Mouse (Mus musculus): ENCODE data around the gene Fam171a2. TPM values are rescaled to one million over a fixed set of nuclear protein-coding genes. Genes with fewer than 3 reads are reported as not detected.

The Fam171a2 gene
- polyA plus RNA-seq, 1 experiment from 2014 or later = 13.1 TPM

- ATAC-seq (no peak), DNase-seq (ENCODE audit: low read depth, low spot score) (no peak)
- H3K27me3 ChIP-seq = no peaks in the 10 kb centered on the region
- TF ChIP-seq CTCF (IDR thresholded peaks at IDR 0.05) = no peak
- ChIA-PET POLR2A (interaction anchor here (0.8 to 1.0 kb wide), 2 partner anchors 140 to 149 kb away, joined by 3 to 8 read pairs; no protein-coding TSS in a partner anchor), CTCF (interaction anchor here (1.4 kb wide), 1 partner anchor 127 kb away, joined by 3 read pairs; no protein-coding TSS in a partner anchor)
- in situ Hi-C loops (cut with MboI; ENCODE audit: low pct_unique_long_range_greater_than_20kb) = no loop called here
Measured at GRCm38 (mm10) chr11:102435754-102436470, 11.6 kb downstream of the Fam171a2 start.

- H3K27me3 ChIP-seq = no peaks in the 10 kb centered on the region
- in situ Hi-C loops (cut with MboI; ENCODE audit: low pct_unique_long_range_greater_than_20kb) = no loop called here
- DNase-seq (ENCODE audit: low read depth, low spot score) = no peak
- CTCF ChIA-PET = interaction anchor here (1.3 to 1.8 kb wide), 5 partner anchors 9 to 158 kb away, joined by 3 to 11 read pairs (median 5); partner anchors contain the start of gene Fam171a2
- POLR2A ChIA-PET = interaction anchor here (0.8 to 1.0 kb wide), 2 partner anchors 140 to 148 kb away, joined by 3 to 8 read pairs; no protein-coding TSS in a partner anchor
- ATAC-seq = no peak
- TF ChIP-seq CTCF (IDR thresholded peaks at IDR 0.05) = no peak
Measured at GRCm38 (mm10) chr11:102434816-102435705, 12.4 kb downstream of the Fam171a2 start.

- in situ Hi-C loops (cut with MboI; ENCODE audit: low pct_unique_long_range_greater_than_20kb) = no loop called here
- no peak for TF ChIP-seq CTCF (IDR thresholded peaks at IDR 0.05)
- no peaks in the 10 kb centered on the region for H3K27me3 ChIP-seq
- DNase-seq (ENCODE audit: low read depth, low spot score) (no peak), ATAC-seq (no peak)
- CTCF ChIA-PET = interaction anchor here (1.3 to 1.8 kb wide), 5 partner anchors 9 to 157 kb away, joined by 3 to 11 read pairs (median 5); partner anchors contain the start of gene Fam171a2
- POLR2A ChIA-PET = interaction anchor here (1.0 kb wide), 1 partner anchor 147 kb away, joined by 8 read pairs; no protein-coding TSS in a partner anchor
Measured at GRCm38 (mm10) chr11:102434406-102434805, 13.1 kb downstream of the Fam171a2 start.

- ChIA-PET POLR2A (no interaction called here), CTCF (interaction anchor here (1.3 to 1.8 kb wide), 5 partner anchors 8 to 156 kb away, joined by 3 to 11 read pairs (median 5); partner anchors contain the start of gene Fam171a2)
- TF ChIP-seq CTCF (IDR thresholded peaks at IDR 0.05) = no peak
- no peak for DNase-seq (ENCODE audit: low read depth, low spot score)
- no peak for ATAC-seq
- no peaks in the 10 kb centered on the region for H3K27me3 ChIP-seq
- in situ Hi-C loops (cut with MboI; ENCODE audit: low pct_unique_long_range_greater_than_20kb) = no loop called here
Measured at GRCm38 (mm10) chr11:102433866-102434265, 13.6 kb downstream of the Fam171a2 start.

- TF ChIP-seq CTCF (IDR thresholded peaks at IDR 0.05) = no peak
- DNase-seq (ENCODE audit: low read depth, low spot score) (no peak), ATAC-seq (no peak)
- CTCF ChIA-PET = interaction anchor here (1.2 kb wide), 1 partner anchor 117 kb away, joined by 3 read pairs; no protein-coding TSS in a partner anchor
- in situ Hi-C loops (cut with MboI; ENCODE audit: low pct_unique_long_range_greater_than_20kb) = no loop called here
- no peaks in the 10 kb centered on the region for H3K27me3 ChIP-seq
- POLR2A ChIA-PET = interaction anchor here (1.1 kb wide), 1 partner anchor 13 kb away, joined by 4 read pairs; no protein-coding TSS in a partner anchor
Measured at GRCm38 (mm10) chr11:102432896-102433295, 14.6 kb downstream of the Fam171a2 start.

- POLR2A ChIA-PET = interaction anchor here (1.1 kb wide), 2 partner anchors 14 to 25 kb away, joined by 3 to 4 read pairs; partner anchors contain the start of gene Slc25a39
- no peaks in the 10 kb centered on the region for H3K27me3 ChIP-seq
- TF ChIP-seq CTCF (IDR thresholded peaks at IDR 0.05) = no peak
- in situ Hi-C loops (cut with MboI; ENCODE audit: low pct_unique_long_range_greater_than_20kb) = no loop called here
- CTCF ChIA-PET = interaction anchor here (1.2 to 1.9 kb wide), 2 partner anchors 14 to 116 kb away, joined by 3 to 6 read pairs; no protein-coding TSS in a partner anchor
- no peak for DNase-seq (ENCODE audit: low read depth, low spot score)
- ATAC-seq = no peak
Measured at GRCm38 (mm10) chr11:102432115-102432843, 15.2 kb downstream of the Fam171a2 start.

- ChIA-PET POLR2A (interaction anchor here (1.1 kb wide), 1 partner anchor 24 kb away, joined by 3 read pairs; the partner anchor contains the start of gene Slc25a39), CTCF (interaction anchor here (1.2 to 1.9 kb wide), 2 partner anchors 14 to 116 kb away, joined by 3 to 6 read pairs; no protein-coding TSS in a partner anchor)
- H3K27me3 ChIP-seq = no peaks in the 10 kb centered on the region
- TF ChIP-seq CTCF (IDR thresholded peaks at IDR 0.05) = no peak
- ATAC-seq = no peak
- in situ Hi-C loops (cut with MboI; ENCODE audit: low pct_unique_long_range_greater_than_20kb) = no loop called here
- no peak for DNase-seq (ENCODE audit: low read depth, low spot score)
Measured at GRCm38 (mm10) chr11:102431728-102432114, 15.8 kb downstream of the Fam171a2 start.

GRCm38 (mm10) chr11:102431018-102431645 lies 16.4 kb downstream of the Fam171a2 start:
- DNase-seq (ENCODE audit: low read depth, low spot score) = no peak
- in situ Hi-C loops (cut with MboI; ENCODE audit: low pct_unique_long_range_greater_than_20kb) = no loop called here
- CTCF ChIA-PET = interaction anchor here (0.7 to 4.7 kb wide), 13 partner anchors 9 to 132 kb away, joined by 3 to 33 read pairs (median 4); partner anchors contain the start of genes Fam171a2 and Ubtf
- no peak for TF ChIP-seq CTCF (IDR thresholded peaks at IDR 0.05)
- H3K27me3 ChIP-seq = no peaks in the 10 kb centered on the region
- no peak for ATAC-seq
- POLR2A ChIA-PET = interaction anchor here (0.6 to 2.2 kb wide), 6 partner anchors 12 to 296 kb away, joined by 3 to 23 read pairs (median 4); partner anchors contain the start of genes Slc25a39 and Ubtf
